Mouse (Mus musculus) cerebellum, postnatal 25 days (tissue): Measurements from ENCODE around the gene Plekhg1.

Experiments
- DNase-seq, 2 experiments: peaks; one replicate each; pipeline ENCODE4 v3.0.0; 2021; ENCODE audit warnings: mixed read lengths in 2 of 2

Gene Plekhg1

DNA sequence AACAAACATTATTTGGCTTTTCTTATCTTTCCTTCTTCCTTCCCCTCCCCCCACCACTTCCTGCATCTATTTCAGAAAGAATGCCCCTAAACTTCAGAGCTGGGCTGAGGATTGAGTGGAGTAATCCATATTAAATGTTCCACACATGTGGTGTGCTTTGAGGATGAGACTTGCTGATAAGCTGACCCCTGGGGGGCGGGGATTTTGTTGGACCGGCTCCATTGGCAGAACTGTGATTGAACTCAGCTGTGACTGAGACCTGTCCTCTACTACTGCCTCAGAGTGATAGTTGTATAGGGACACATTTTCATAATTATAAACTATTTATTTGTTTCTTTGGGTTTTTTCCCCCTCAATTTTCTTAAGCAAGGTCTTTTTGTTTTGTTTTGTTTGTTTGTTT is 2.9 kb downstream of the Plekhg1 start:
- peak in 1 of 2 experiments; percentile 8 for DNase-seq

DNA sequence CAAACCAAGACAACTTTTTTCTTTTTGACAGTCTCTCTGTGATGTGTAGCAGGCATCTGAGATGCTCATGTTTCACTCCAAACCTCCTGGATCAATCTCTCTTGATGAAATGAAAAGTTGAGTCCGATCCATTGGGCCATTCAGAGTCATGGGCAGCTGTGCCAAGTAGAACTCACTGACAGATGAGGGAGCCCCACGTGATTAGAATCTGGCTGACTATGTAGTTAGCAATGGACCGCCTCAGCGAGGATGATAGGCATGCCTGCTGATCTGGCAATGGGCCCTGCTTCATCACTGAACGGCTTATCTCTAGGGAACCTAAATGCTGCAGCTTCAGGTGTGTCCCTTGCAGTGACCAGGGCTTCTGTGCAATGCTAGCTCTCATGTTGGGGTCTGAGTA is 3.7 kb downstream of the Plekhg1 start:
- DNase-seq, result peak in 1 of 2 experiments; percentile 25

DNA sequence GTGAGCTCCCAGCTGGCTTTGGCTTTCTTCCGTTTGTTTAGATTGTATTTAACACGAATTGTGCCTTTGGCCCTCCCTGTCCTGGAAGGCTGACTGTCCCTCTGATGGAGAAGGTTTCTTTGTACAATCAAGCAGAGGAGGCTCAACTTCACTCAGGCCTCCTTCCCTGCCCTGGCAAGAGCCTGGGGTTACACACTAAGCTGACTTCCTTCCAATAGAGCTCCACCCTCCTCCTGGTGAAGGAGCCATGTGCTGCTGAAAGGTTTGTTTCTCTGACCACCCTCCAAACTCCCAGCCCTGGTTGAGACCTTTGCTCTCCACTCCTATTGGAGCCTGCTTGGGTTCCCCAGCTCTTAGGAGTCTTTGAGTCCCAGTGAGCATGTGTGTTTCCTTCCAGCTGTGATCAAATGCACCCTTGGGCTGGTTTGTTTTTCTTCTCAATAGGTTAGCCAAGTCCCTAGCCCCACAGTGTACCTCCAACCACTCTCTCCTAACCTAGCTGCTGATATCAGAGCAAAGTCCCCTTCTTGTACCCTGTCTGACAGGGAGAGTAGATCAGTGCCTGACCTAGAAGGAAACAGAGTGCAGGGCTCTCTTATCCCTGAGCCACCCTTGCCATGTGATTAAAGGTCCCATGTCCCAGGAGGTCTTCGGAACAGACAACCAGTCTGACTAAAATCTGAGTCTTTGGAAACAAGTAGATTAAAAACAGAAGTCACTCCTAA is 6.8 kb downstream of the Plekhg1 start:
- DNase-seq, result no peak

DNA sequence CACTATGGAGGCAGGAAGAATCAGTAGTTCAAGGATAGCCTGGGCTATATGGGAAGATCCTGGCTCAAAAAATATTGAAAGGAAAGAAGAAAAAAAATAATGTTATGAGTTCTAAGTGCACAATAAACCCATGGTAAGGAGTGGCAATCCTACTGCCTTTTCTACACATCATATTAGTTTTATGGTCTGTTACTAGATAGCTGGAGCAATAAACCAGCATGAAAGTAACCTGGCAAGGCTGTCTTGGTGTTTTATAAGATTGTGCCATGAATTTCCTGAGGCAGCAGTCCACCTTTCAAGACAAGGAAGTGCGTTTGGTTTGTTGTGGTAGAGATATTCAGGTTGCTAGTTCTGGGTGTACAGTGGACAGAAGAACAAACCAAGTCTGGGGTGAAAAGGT is 9.4 kb downstream of the Plekhg1 start:
- DNase-seq, result no peak

DNA sequence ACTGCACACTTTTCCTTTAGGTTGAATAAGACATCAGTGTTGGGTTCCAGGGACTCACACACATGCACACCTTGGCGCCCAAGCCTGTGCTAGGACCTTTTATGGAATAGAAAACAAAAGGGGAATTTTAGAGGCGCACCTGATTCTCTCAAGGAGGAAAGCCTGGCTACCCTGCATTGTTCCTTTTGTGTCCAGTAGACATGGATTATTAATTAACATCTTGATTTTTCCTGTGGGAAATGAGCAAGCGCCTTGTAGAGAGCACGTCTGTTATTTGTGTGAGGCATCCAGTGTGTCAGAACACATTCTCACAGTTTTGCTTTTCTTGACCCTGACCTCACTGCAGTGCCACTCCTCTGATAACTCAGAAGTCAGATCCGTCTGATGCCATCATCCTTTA is 21.8 kb downstream of the Plekhg1 start:
- no peak for DNase-seq

DNA sequence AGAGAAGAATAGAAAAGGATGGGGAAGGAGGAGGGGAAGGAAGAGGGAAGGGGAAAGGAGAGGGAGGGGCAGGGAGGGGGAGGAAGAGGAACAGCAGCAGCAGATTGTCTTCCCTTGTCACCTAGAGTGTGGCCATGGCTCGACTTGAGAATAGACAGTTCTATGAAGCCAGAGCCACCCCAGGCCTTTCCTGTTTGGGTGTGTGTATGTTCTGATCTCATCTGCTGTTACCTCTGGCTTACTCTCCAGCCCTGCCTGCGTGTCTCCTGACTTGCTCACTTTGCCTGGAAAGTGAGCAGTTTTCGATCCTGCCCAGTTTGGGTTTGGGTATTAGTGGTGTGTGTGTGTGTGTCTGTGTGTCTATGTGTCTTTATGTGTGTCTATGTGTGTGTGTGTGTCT is 23.0 kb downstream of the Plekhg1 start:
- no peak for DNase-seq

DNA sequence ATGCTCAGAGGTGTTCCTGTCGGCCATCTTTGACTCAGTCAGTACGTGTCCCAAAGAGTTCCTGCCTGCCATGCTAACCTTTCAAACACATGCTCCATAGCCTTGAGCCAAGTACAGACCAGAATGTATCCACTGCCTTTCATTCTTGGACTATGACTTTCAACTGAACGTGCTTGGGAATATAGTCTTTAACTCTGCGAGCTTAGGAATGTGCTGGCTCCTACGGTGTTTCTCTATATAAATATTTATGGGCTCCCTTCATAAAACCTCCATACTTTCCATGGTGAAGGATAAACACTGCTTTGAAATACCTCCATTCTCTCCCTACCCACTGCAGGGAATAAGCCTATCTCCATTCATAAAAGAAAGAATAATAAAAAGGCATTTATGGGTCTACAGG is 29.0 kb downstream of the Plekhg1 start:
- DNase-seq, result no peak

DNA sequence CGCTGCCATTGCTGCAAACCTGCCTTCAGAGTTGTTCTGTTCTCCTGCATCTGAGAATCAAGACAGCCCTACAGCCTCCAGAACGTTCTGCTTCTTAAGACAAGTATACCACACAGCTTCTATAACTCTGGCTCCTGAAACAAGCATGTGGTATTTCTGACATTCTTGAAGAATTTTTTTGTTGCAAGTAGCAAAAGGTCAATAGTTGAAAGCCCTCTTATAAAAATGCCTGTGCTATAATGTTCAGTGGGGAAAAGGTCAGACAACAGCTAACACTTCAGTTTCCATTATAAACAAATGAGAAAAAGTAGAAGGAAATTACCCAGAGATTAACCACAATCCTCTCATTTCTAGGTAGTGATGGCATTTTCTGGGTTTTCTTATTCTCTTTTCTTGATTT is 34.2 kb downstream of the Plekhg1 start:
- DNase-seq, result no peak

DNA sequence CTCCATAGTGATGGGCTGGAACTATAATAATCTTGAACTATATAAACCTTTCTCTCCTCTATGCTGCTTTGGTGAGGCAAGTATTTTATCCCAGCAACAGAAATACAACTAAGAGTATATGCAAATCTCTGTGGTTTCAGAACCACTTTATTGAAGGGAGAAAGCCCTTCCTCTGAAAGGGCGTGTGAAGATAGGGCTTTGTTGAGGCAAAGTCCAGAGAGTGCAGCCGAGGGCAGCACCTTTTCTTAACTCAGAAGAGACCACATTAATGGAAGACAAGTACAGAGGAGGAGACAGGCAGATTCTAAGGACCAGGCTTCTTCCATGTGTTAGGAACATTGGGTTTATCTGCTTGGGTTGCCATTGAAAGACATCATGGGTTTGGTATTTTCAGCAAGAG is 36.6 kb downstream of the Plekhg1 start:
- DNase-seq, result no peak

DNA sequence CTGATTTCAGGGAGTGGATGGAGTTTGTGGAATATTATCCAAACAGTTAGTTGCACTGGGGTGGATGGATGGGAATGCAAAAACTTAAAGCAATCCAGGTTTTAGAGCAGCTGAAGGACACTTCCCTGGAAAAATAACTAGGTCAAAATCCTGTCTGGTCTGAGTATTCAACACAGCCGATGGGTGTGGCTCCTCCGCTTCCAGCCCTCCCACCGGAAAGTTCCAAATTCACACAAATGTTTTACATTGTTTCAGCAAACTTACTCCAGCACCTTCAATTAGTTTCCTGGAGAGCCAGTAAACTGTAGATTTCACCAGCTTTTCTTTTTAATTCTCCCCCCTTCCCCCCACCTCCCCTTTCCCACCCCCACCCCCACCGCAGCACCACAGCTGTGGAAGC is 45.2 kb downstream of the Plekhg1 start:
- no peak for DNase-seq

DNA sequence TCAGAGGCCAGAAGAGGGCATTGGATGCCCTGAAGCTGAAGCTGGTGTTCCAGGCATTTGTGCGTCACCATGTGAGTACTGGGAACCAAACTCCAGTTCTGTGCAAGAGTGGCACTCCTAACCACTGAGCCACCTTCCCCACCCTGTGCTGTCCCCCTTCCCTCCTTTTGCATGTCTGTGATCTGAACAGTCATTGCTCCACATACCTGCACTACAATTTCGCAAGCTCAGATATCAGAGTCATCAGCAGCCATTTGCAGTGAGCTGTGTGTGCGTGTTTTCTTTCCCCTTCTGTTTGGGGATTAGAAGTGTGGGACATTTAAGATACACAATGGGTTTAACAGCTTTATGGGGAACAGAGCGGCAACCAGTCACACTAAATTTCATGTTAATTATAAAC is 46.4 kb downstream of the Plekhg1 start:
- DNase-seq, result no peak

DNA sequence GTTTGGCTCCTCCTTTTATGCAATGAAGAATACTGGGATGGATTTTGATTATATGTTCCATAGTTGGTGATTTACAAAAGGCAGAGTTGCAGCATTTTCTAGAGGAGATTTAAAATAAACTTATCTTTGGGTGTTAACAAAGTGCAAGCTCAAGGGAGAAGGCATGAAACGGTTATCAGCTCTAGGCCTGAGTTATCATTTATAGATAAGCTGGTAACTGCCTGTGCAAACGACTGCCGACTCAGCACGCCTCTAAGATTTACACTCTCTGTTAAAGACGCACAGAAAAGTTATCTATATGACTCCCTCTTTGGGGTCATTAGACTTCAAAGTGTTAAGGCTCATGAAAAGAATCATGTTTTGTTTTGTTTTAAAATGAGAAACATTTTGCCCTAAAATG is 46.8 kb downstream of the Plekhg1 start:
- DNase-seq, result no peak

DNA sequence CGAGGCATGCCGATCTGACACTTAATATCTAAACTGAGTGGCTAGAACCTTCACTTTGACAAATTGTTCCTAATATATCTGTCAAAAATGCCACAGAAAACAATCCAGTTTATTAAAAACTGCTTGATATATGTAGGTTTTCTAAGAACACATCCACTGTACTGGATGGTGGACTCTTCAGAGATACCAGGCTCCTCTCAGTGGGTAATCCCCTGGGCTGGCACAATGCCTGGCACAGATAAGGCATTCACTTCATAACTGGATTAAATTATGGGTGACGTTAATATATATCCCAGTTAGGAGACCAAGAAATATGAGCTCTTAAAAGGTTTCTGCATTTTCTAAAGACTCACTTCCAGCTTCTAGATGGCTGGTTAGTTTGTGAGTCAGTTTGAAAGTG is 53.7 kb downstream of the Plekhg1 start:
- DNase-seq, result peak in 1 of 2 experiments; percentile 17

DNA sequence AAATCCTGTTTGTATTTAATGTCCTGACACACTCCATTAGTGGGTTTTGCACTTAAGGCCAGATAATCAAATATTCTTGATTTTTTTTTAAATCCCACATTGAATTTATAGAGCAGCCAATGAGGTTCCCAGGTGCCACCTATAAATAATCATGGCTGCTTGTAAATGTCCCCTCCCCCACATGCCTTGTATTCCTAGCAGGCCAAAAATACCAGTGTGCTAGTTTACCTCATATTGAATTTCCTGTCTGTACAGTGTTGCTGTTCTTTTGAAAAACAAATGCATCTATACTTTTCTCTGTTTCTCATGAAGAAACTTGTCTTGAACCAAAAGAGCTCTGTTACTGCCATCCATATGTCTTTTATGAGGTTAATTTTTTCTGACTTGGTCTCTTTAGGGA is 59.3 kb downstream of the Plekhg1 start:
- DNase-seq, result no peak

DNA sequence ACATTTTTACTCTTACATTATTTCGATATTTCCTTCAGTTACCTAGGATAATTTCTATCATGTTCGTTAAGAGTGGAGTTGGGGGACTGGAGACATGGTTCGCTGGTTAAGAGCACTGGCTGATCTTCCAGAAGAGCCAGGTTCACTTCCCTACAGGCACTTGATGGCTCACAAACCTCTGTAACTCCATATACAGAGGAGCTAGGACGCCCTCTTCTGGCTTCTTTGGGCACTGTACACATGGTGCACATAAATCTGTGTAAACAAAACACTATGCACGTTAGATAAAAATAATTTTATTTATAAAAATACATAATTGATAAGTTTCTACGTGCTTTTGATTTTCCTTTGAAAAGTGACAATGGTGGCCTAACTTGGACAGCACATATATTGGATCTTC is 61.1 kb downstream of the Plekhg1 start:
- DNase-seq, result no peak

DNA sequence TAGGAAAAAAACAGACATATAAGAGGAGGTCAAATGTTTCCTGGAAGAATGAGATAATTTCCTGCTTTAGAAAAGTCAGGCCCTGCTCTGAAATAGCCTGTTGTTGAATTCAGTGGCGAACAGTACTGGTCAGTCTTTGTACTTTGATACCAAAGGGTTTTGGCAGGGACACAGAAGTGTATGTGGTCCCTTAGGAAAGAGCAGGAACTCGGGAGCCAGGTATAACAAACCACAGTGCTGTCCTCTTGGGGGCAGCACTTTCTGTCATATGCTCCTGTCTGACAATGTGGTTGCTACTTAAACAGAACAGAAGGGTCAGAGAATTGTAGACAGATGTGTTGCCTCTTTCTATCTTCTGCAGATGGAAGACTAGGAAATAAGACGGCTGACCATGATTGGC is 65.2 kb downstream of the Plekhg1 start:
- DNase-seq, result no peak

DNA sequence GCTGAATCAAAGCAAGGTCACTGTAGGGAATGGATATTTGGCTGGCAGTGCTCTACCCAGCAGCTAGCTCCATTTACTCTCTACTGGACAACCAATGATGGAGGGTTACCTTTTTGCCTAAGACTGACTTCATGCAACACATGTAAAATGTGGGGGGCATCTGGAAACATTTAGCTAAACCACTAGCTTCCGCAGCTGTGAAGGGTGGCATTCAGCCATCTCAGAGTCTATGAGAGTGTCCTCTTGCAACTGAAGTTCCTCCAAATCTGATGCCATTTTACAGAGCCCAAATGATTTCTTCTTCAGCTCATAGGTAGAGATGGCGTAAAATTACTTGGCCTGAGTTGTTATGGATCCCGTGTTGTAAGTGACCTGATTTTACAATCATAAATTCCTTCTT is 67.8 kb downstream of the Plekhg1 start:
- no peak for DNase-seq

DNA sequence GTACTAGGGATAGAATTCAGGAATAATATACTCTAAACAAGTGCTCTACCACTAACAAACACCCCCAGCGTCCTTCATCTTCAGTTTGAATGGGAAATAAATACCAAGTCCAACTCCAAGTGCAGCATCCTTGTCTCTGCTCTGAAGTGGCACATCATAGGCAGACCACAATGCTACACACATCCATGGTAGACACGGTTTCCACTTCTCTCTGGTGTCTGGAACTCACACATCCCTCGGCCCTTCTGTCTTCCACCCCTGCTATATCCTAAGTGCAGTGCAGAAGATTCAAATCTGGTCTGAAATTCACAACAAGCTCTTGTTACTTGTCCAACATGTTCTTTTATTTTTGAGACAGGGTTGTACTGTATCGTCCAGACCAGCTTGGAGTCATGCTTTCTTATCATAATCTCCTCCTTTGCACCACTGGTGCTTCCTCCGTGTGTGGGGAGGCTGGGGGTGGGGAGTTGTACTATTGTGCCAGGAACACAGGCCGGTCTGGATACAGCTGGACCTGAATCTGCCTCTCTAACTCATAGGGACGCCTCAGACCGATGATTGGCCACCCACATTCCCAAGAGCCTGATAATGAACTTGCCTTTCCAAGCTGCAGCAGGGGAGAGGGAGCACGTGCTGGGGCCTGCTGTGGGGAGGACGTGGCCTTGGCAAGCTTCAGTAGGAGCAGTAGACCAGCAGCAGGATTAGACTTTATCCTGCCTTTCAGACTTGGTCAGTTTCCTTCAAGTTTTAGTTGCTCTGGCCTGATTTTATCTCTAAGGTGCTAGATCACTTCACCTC is 70.5 kb downstream of the Plekhg1 start:
- no peak for DNase-seq

DNA sequence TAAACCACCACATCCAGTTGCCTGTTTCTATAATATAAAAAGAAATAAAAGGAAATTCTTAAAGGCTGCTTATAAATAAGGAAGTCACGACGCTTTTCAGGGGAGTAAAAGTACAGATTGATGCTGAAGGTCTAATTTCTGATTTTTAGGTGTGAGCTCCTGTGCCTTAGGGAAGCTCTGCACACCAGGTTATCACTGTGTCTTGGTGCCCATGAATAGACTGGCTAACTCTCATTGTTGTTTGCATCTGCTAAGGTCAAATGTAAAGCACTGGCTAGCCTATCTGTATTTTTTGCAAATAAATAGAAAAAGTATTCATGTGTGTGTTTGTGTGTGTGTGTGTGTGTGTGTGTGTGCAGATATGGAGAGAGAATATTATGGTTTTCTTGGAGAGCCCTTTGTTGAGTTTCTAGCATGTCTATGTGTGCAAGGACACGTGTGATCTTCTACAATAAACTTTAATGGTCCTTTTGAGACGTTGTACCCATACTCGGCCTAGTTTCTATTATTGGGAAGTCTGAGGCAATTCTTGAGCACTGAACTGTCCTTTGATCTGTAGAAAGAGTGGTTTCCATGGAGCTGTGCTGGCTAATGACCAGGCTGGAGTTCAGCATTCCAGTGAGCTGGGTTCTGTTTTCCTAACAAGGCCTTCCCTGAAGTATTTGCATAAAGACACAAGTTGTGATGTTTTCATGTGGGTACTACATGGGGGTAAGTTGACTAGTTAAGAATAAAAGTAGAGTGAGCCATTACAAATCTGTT is 79.0 kb downstream of the Plekhg1 start:
- peak in 1 of 2 experiments; percentile 26 for DNase-seq

DNA sequence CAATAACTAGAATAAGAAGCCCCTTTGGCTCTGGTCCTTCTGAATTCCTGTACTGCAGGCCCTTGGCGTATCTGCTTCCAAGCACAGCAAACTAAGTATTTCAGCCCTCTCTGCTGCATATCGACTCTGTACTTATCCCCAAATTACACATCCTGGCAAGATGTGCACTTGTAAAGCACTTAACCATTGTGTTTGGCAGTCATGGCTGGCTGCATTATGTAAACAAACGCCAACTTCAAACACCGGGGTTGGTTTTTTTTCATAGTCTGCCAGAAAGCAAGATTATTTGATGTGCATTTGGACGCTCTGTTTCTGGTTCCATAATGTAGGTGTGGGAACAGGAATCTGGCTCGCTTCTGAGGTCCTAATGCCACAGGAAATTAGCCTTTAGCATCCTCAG is 83.7 kb downstream of the Plekhg1 start:
- DNase-seq, result no peak

DNA sequence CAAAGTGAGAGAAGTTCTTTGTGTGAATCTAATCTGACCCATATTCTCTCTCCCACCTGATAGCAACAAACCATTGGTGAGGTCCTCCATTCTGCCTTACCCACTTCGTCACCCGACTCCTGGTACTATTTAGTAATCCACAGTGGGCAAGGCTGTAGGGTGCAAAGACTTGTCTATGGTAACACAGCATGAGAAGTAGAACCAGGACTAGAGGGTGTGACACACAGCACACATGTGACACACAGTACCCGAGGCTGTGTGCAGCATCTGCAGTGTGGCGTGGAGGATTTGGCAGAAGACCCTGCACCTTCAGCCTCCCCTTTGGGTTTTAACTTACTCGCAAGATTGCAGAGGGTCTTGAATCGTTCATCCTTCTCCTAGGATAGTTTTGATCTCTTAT is 85.9 kb downstream of the Plekhg1 start:
- DNase-seq, result no peak

DNA sequence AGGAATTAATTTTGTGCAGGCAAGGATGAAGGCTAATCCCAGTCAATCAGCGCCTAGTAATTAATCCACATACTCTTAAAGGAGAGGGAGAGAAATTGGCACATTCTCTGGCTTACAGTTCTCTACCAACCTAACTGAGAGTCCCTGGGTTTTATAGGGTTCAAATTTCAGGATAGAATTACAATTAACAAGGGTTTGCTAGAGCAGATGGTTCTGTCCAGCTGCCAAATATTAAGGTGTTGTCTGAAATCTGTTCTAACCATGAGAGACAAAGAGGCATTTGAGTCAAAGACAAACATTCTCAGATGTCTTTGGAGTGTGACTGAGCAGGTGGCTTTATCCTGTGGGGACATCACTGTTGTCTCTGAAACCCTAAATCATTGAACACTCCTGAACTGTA is 87.2 kb downstream of the Plekhg1 start:
- DNase-seq, result no peak

DNA sequence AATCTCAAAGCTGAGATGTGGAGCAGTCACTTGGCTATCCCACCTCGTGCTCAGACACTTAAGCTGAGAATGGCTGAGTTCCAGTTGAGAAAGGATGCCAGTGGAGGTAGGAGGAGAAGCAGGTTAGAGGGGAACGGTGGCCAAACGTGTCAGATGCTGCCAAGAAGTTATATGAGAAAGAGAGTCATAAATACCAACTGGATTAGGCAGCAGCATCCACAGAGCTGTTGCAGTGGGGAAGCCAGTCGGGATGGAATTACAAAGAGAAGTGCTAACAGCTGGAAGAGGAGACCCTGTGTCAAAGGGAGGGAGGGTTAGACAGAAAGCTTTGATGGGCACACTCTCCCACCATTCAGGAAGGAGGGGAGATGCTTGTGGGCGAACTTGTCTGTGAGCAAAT is 89.3 kb downstream of the Plekhg1 start:
- no peak for DNase-seq

DNA sequence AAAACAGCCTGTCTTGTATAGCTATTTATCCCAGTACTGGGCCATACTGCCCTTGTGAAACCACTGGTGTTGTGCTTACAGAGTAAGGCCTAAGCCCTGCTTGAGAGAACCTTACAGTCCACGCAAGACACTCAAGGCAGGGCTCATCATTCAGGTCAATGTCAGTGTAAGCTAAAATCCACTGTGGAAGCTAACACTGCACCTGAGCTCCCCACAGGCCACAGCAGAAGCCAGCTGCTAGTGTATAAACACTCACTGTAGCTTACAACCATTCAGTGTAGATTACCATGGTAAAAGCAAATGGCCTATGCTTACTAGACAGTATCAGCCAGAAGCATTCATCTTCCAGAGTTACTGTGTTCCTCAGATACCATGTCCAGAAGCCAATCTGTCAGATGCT is 90.5 kb downstream of the Plekhg1 start:
- no peak for DNase-seq
